Mouse (Mus musculus) yolk sac, embryonic 10.5 days (tissue): ENCODE results near the gene Aqp11.

Experiments
- DNase-seq: peaks from one replicate; pipeline ENCODE4 v3.0.0-alpha.2; 2017; ENCODE audit warnings: low spot score

Gene Aqp11

DNA sequence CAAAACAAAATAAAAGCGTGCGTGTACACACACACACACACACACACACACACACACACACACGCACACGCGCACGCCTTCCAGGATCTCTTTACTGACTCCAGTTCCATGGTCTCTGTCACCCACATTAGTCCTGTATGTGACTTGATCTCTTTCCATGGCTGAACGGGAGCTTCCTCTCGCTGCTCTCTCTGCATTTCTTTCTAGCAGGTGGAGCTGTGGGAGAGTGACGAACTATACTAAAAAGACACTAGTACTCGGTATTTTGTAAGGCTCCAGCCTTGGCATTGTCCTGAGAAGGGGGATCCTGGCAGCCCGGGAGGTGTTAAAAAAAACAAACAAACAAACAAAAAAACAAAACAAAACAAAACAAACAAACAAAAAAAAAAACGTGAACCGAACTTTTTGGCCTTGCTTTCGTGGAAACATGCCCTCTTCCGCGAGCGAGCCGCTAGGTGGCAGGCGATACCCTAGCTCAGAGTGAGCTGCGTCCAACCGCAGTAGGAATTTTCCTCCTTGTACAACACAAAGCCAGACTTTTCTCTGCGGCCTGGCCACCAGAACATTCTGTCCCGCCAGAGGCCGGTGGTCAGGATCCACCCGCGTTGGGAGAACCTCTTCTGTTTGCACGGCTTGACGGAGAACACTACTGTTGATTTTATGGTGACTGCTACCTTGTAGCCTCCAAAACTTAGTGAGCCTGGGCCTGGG lies 9.9 kb upstream of the Aqp11 start:
- peak; percentile 72 for DNase-seq

- DNase-seq, result no peak
Measured at GRCm38 (mm10) chr7:97747176-97747707, 9.2 kb upstream of the Aqp11 start.

GRCm38 (mm10) chr7:97745299-97745698 lies 7.2 kb upstream of the Aqp11 start:
- DNase-seq, result no peak

GRCm38 (mm10) chr7:97741756-97742291 lies 3.7 kb upstream of the Aqp11 start:
- DNase-seq, result no peak

GRCm38 (mm10) chr7:97740948-97741347 lies 2.9 kb upstream of the Aqp11 start:
- peak; percentile 56 for DNase-seq

GRCm38 (mm10) chr7:97737256-97737637 lies 842 bp downstream of the Aqp11 start:
- no peak for DNase-seq

DNA sequence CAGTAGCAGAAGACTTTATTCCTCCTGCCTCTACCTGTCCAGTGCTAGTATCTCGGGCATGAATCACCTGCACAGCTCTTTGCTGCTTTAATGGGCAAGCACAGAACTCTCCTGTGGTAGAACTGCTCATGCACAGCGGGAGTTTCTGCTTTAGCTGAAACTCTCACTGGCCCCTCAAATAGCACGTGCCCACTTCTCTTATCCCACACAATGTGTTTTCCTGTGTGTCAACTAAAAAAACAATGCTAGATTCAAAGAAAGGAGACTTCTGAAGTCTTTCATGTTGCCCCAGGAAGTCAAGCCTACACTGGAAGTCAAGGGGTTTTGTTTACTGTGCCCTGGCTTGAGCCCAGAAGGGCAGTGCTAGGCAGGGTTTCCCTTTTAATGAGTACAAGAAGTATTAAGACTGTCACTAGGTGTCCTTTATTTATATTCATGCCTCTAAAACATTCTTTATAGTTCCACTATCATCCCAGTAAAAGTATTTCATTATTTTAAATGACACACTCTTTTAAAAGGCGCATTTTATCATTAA lies 2.1 kb downstream of the Aqp11 start:
- no peak for DNase-seq

- no peak for DNase-seq
Measured at GRCm38 (mm10) chr7:97735021-97735420, 3.1 kb downstream of the Aqp11 start.

DNA sequence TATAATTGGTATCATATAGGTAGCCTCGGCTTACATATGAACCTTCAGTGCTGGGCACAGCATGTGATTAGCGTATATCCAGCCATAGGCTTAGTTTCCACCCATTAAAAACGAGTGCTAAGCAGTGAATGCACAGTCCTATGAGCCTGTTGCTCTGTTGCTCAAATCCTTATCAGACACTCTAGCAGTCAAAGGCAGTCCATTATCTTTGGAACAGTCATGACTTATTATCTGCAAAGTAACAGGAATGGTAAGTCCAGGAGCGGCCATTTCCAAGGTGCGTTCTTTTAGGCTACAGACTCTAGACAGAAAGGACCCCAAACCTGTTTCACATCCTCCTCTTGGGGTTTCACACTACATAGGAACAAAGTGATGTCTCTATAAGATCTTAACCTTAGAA lies 4.5 kb downstream of the Aqp11 start:
- no peak for DNase-seq

DNA sequence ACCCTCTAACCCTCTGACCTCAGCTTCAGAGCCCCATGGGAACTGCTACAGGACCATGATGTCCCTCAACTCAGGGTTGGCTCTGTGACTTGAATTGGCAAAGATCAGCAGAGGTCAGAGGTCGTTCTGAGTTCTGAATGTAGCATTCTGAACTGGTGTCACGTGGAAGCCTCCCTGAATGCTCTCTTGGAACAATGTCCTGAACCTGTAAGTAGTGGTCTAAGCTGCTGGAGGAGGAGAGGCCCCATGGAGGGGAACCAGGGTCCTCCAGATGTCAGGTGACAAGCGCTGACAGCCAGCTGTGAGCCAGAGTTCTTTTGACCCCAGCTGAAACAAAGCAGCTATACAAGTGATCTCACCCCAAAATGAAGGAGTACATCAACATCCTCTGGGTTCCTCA lies 7.7 kb downstream of the Aqp11 start:
- peak; percentile 43 for DNase-seq

GRCm38 (mm10) chr7:97728666-97729614 lies 9.1 kb downstream of the Aqp11 start:
- no peak for DNase-seq

GRCm38 (mm10) chr7:97726778-97727177 lies 11.3 kb downstream of the Aqp11 start:
- DNase-seq, result no peak

DNA sequence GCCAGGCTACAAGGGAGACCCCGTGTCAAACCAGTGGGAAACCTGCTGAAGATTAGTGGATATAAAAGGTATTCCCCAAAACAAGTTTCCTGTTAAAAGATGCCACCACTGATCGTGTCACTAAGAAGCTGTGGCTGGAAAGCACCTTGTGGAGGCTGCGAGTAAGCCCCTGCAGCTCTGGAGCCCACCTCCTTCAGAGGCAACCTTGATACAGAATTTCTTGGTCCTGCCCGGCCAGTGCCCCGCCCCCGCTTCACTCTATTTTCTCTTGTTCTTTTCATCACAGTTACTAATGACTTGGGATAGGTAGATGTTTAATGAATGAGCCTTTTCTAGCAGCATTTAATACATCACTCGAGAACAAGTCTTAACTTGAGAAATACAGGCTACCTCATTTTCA lies 12.0 kb downstream of the Aqp11 start:
- DNase-seq, result no peak

- no peak for DNase-seq
Measured at GRCm38 (mm10) chr7:97725401-97725800, 12.7 kb downstream of the Aqp11 start.

- DNase-seq, result no peak
Measured at GRCm38 (mm10) chr7:97723646-97724538, 14.2 kb downstream of the Aqp11 start.

GRCm38 (mm10) chr7:97722278-97722918 lies 15.7 kb downstream of the Aqp11 start:
- no peak for DNase-seq

- no peak for DNase-seq
Measured at GRCm38 (mm10) chr7:97720109-97720508, 18.0 kb downstream of the Aqp11 start.

- DNase-seq, result no peak
Measured at GRCm38 (mm10) chr7:97719078-97719477, 19.0 kb downstream of the Aqp11 start.

- DNase-seq, result no peak
Measured at GRCm38 (mm10) chr7:97717326-97717725, 20.8 kb downstream of the Aqp11 start.

GRCm38 (mm10) chr7:97714651-97715050 lies 23.4 kb downstream of the Aqp11 start:
- no peak for DNase-seq

- no peak for DNase-seq
Measured at GRCm38 (mm10) chr7:97709204-97709603, 28.9 kb downstream of the Aqp11 start.
